9 mouse cellular contexts compared by ENCODE assay signal in genomic region chr11:90028746-90029145, GRCm38 (mm10). TPM values are rescaled to one million over a fixed set of nuclear protein-coding genes. Genes with fewer than 3 reads are reported as not detected.
"Had no signal": no experiment of that assay in that cellular context is flagged by ENCODE, and none has a peak within 500 bp of the region (broad histone marks: within the 10 kb centered on the region; RNA-seq: fewer than 3 reads in every experiment).

No protein-coding gene starts in this region.

- H3K4me2 ChIP-seq: midbrain, embryonic 12.5 days had no signal

- H3K36me3 ChIP-seq: limb, embryonic 12.5 days; midbrain, embryonic 12.5 days; stomach, embryonic 15.5 days had no signal

- H3K27me3 ChIP-seq: stomach, embryonic 15.5 days had no signal

- H3K4me3 ChIP-seq: midbrain, embryonic 12.5 days had no signal

- H3K9me3 ChIP-seq: limb, embryonic 12.5 days; midbrain, embryonic 12.5 days; stomach, embryonic 15.5 days had no signal

- H3K27ac ChIP-seq: left cerebral cortex, adult 2 months; liver, embryonic 14.5 days; midbrain, embryonic 12.5 days; stomach, embryonic 15.5 days had no signal

- DNase-seq: thymus, adult 2 months; thymus, postnatal 25 days had no signal

- H3K9ac ChIP-seq: limb, embryonic 12.5 days; liver, embryonic 14.5 days; midbrain, embryonic 12.5 days; stomach, embryonic 15.5 days had no signal

RNA-seq across cellular contexts. Expression of gene Tmem100, which starts 1.4 kb away (rescaled TPM):
- total RNA-seq: megakaryocyte-erythroid progenitor cell, adult 5-6 weeks had no signal
- polyA plus RNA-seq: liver, adult 2 months had no signal
